Mouse (Mus musculus) layer of hippocampus, postnatal 10 days (tissue): ENCODE data around the gene Cobll1. TPM values are rescaled to one million over a fixed set of nuclear protein-coding genes. Genes with fewer than 3 reads are reported as not detected.

Experiments used
- DNase-seq, 2 experiments: peaks; one replicate each; pipeline ENCODE4 v3.0.0; 2021; ENCODE audit warnings: low spot score in 2 of 2
- total RNA-seq, 2 experiments: library from RNA; stranded (reverse); gene quantifications; 2 replicates each; pipeline ENCODE4 v1.2.3; 2021

The Cobll1 gene
- total RNA-seq, 2 experiments from 2014 or later: 10.6 to 12.1 TPM

- no peak for DNase-seq
Measured at GRCm38 (mm10) chr2:65103801-65104200, 135.4 kb downstream of the Cobll1 start.

GRCm38 (mm10) chr2:65101388-65101787 is 137.8 kb downstream of the Cobll1 start:
- DNase-seq: no peak

GRCm38 (mm10) chr2:65100001-65100400 is 139.2 kb downstream of the Cobll1 start:
- DNase-seq: no peak

- no peak for DNase-seq
Measured at GRCm38 (mm10) chr2:65095571-65095970, 143.6 kb downstream of the Cobll1 start.

GRCm38 (mm10) chr2:65093990-65094389 is 145.2 kb downstream of the Cobll1 start:
- DNase-seq: no peak

GRCm38 (mm10) chr2:65090986-65091385 is 148.2 kb downstream of the Cobll1 start:
- DNase-seq: no peak

- DNase-seq: no peak
Measured at GRCm38 (mm10) chr2:65087197-65087596, 152.0 kb downstream of the Cobll1 start.

- no peak for DNase-seq
Measured at GRCm38 (mm10) chr2:65083411-65083810, 155.8 kb downstream of the Cobll1 start.

- DNase-seq: no peak
Measured at GRCm38 (mm10) chr2:65077544-65077943, 161.7 kb downstream of the Cobll1 start.

GRCm38 (mm10) chr2:65075840-65076239 is 163.4 kb downstream of the Cobll1 start:
- DNase-seq: no peak

GRCm38 (mm10) chr2:65075431-65075830 is 163.8 kb downstream of the Cobll1 start:
- no peak for DNase-seq

- no peak for DNase-seq
Measured at GRCm38 (mm10) chr2:65072205-65072604, 167.0 kb downstream of the Cobll1 start.

GRCm38 (mm10) chr2:65053764-65054163 is 185.4 kb downstream of the Cobll1 start:
- no peak for DNase-seq

- no peak for DNase-seq
Measured at GRCm38 (mm10) chr2:65052191-65053012, 186.8 kb downstream of the Cobll1 start.

- no peak for DNase-seq
Measured at GRCm38 (mm10) chr2:65050776-65051175, 188.4 kb downstream of the Cobll1 start.

- no peak for DNase-seq
Measured at GRCm38 (mm10) chr2:65048234-65049017, 190.8 kb downstream of the Cobll1 start.

Other genes starting within 250 kb of the Cobll1 start
- 10 to 100 TPM; 46.7 to 52.5 TPM for gene Grb14, start 214.4 kb downstream of the Cobll1 start, total RNA-seq
- 1 to 10 TPM; 2.6 to 3.5 TPM for gene Slc38a11, start 124.6 kb upstream of the Cobll1 start, total RNA-seq